Mouse (Mus musculus): ENCODE results near the gene Ndufaf4. TPM values are rescaled to one million over a fixed set of nuclear protein-coding genes. Genes with fewer than 3 reads are reported as not detected.
"Not testable (repeated sequence)": the region's sequence is repeated elsewhere in the genome, so short reads cannot be mapped to it uniquely, and the experiment has no call there.

Ndufaf4 gene
- total RNA-seq (2021) = 10 to 100 TPM; 69.2 to 70.1 TPM

DNA sequence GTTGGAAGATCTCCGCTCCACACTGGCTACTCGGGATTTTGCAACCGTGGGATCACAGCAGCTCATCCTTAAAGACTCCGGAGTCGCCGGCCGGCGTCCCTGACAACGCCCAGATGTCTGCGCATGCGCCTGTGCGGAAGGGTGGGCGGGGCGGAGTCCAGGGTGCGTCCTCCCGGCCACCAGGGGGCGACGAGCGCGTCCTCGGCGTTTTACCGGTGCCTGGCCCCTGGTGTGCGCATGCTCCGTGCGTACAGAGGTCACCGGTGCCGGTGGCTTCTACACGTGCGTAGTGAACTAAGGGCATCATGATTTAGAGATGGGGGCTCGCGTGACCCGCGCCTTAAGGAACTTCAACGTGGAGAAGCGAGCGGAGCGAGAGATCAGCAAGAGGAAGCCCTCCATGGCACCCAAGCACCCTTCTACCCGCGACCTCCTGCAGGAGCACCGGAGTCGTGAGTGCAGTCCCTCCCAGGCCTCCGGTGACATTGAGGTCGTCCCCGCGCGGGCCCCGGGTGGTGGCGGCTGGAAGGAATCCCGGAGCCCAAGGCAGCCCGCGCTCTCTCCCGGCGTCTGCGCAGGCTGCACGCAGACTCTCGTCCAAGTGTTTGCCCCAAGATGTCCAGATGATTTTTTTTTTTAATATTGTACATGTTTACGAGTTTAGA lies at the start of gene Ndufaf4:
Ndufaf4 (plus strand) TSS at position 233 of the 665 bp plus-strand sequence.
- DNase-seq = peak; percentile 99

DNA sequence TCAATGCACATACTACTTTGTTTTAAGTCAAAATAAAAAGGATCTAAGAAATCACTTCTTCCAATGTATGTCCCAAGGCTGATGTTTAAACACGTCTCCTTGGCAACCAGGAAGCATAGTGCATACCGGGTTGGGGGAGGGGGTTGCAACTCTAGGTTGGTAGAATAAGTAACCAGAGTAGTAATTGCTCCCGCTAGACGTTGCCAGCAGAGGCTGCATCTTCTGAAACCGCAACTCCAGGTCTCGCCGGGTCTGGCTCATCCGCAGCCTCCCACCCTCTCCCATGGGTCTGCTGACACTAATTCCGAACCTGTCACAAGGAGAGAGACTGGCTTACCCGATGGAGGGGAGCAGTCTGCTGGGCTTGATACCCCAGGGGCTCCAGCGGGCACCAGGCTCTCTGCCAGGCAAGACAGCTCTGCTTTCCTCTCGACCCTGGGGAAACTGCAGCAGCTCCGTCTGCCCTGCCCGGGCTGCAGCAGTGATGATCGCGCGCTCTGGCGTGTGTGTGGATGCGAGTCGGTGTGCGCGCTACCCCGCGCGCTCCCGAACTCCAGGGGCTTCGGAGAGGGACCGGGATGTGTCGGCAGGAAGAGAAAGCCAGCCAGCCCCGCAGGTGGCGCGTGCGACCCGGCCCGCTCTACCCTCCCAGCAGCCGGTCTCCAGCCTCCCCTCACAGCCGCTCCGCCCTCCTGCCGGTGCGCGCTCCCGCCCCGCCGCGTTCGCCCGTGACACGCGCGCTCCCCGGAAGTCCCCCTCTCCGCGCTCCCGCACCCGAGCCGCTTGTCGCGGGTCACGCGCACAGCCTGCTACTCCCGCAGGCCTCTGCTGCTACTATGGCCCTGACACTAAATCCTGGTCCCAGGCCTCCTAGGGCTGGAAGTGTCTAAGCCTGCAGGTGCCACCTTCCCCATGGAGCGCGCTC lies 47.2 kb upstream of the Ndufaf4 start, which contains the start of gene Klhl32:
Klhl32 (minus strand) TSS at position 724 of the 925 bp plus-strand sequence.
- DNase-seq = peak; percentile 73

DNA sequence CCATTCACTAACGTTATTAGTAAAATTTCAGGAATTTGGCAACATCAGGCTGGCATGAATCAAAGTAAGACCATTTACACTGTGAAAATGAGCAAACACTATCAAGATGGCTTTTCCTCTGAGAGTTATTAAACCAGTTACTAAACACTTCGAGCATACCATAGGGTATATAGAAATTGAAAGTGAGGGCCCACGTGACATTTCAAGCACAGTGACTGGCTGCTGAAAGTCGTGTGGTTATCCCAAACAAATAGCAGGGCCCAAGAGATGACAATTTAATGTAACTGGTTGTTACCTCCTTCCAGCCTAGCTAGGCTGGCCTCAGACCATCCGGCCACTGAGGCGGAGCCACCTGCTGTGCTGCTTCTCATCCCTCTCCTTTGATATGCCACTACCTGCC lies 32.2 kb upstream of the Ndufaf4 start:
- no peak for DNase-seq

DNA sequence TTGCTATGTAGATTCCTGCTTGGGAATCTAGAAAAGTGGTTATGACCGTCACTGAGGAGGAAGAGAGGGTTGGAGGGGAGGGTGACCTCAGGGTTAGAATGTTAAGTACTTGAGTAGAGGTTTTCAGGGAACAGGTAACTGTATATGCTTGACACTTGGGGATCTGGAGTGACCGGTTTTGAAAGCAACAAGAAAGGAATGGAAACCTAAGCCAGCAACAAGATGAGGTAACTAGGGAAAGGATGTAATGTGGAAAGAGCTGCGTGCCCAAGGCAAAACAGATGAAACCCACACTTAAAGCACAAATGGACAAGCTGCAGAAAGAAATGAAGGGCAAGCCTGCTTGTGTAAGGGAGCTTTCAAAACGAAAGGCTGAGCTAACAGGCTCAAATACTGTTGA lies 28.7 kb upstream of the Ndufaf4 start:
- DNase-seq = no peak

DNA sequence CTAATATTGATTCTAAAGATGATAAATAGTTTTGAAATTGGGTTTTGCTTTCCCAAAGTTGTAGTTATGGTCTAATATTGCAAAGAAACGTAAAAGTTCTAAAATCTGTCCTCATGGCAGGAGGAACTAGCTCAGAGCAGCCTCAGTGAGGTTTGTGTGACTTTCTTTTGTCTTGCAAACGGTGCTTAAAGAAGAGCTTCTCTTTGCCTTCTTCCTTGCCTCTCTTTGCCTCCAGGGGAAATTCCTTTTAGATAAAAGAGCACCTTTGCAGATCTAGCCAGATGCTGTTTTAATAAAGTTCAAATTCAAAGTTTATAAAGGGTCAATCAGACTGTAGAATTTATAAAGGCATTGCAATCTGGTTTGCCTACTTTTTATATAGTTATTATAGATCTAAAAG lies 8.5 kb upstream of the Ndufaf4 start:
- DNase-seq = not testable (repeated sequence)

DNA sequence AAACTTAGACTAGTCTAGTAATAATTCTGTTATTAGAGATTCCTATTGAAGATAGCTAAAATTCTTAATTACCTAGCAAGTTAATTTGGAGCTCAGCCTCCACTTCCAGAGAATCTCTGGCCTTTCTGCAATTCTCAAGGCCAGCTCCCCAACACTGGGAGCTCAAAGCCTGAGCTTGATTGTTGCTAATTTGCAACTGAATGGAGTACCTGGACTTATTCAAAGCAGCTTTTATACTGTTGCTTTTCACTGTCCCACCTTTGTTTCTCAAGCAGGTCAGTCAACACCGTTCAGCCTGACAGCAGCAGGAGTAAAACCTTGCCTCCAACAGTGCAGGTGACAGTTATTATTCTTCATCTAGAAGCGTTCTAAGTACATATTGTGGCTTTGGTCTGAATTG lies 5.6 kb upstream of the Ndufaf4 start:
- not testable (repeated sequence) for DNase-seq

DNA sequence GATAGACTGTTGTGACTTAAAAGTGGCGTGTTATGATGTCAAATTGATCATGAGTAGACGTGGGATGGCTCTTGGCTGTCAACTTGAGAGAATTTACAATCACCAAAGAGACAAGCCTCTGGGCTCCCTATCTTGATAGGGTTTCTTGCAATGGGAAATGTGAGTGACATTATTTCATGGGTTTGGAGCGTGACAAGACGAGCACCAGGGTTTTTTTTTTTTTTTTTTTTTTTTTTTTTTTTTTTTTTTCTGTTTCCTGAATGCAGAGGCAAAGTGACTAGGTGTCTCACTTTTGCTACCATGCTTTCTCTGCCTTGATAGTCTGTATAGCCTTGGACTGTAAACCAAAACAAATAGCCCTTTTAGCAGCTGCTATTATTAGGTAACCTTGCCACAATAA lies 3.3 kb upstream of the Ndufaf4 start:
- no peak for DNase-seq

DNA sequence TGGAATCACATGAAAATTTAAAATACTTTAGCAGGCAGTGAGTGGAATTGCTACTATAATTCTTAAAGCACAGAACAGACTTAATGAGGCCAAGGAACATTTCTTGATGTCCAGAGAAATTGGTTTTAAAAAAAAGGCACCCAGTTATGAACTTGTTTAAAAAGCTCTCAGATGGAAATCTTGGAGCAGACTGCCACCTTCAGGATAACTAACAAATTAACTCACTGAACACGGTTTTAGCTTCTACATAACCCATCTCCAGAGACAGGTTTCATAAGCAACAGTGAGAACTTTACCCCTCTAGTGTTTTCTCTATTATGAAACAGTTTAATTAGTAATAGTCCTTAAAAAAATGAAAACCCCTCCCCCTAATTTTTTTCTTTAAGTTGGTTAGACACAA lies 1.1 kb upstream of the Ndufaf4 start:
- peak; percentile 12 for DNase-seq

DNA sequence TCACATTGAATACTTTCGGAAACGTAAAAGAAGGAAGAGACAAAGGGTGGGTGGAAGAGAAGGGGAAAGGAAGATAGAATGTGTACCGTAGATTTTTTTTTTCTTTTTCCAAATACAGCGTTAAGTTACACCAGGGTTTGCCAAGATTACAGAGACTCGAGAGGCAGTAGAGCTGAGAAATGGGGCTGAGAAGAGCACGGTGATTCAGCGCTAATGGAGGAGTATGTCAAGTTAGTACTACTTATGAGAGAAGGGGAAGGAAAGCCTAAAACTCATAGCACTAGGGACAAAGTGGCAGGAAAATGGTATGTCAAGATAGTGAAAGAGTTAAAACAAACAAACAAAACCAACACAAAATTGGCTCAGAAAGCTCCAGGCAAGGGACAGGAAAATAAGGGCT lies 532 bp upstream of the Ndufaf4 start:
- no peak for DNase-seq

DNA sequence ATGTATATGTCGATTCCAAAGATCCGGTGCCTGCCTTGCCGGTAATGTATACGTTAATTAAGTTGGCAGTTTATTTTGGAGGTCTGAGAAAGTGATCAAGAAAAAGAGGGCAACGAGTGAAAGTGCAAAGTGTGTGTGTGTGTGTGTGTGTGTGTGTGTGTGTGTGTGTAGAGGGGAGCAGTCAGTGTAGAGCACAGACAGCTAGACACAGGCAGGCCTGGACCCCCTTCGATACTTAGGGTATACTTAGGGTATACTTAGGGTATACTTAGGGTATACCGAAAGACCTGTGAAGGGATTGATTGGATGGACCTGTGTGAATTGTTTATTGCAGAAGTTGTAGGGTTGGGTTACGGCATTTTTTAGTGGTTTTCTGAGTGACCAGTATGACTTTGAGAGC lies 753 bp downstream of the Ndufaf4 start:
- DNase-seq = no peak

DNA sequence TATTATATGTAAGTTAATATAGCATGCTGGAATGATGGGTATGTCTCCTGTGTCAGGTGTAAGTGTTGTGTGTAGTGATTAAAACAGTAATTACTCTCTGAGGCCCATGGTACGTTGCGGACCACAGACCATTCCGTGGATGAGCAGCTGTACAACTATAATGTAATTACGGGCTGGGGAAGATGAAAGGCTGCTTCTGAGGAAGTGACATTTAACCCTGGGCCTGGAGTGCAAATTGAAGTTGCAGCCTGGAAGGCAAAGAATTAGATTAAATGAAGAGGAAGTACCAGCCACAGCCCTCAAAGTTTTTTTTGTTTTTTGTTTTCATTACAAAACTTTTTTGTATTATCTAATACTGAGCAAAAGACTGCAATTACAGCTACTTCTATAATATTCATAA lies 1.3 kb downstream of the Ndufaf4 start:
- no peak for DNase-seq

DNA sequence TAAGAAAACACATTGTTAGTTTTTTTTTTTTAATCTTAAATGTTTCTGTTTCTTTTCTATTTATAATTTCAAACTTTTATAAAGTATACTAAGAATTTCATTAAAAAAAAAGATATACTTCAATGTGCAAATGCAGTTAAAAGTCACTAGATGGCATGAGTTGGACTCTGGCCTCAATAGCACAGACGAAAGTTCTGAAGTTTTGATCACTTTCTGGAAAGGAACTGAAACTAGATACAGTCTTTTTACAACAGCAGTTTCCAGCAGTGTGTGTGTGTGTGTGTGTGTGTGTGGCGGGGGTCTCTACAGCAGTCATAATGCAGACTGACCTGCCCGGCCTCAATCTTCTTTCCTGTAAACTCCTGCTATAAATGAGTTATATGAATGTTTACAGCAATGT lies 9.9 kb downstream of the Ndufaf4 start:
- DNase-seq = no peak

DNA sequence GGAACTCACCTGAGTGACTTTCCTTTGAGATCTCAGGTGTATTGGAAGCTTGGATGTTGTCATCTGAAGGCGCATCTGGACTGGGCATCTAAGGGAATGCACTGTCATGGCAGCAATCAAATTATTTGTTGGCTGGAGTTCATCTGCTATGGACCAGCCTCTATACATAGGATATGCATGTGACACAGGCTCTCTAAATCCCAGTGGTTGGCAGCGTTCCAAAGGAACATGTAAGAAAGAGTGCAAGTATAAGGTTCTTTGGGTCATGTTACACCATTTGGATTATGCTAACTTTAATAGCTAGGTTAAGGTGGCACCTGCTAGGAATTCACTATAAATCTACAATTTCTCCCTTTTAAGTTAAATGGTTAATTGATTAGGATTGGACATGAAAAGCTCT lies 17.7 kb downstream of the Ndufaf4 start:
- DNase-seq = no peak

DNA sequence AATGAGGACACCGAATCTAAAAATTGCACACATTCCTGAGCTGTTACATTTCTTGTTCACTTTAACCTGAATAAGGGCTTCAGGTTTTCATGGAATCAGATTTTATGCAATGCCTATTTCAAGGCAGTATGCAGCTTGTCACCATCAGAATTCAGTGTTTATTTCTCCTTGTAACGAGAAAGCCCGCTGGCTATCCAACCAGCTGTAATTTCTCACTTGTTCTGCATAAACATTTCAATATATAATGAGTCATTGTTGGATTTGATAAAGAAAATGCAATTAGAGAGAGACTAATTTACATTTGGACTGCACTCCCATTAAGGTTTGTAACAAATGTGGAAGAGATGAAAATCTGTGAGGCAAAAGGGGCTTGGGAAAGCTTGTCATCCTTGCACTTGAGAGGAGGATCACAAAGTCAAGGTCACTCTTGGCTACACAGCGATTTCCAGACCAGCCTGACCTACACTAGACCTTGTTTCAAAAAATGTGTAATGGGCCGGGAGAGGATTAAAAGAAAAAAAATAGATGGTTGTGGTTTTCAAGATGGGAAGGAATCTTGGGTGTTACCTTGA lies 22.2 kb downstream of the Ndufaf4 start:
- no peak for DNase-seq

DNA sequence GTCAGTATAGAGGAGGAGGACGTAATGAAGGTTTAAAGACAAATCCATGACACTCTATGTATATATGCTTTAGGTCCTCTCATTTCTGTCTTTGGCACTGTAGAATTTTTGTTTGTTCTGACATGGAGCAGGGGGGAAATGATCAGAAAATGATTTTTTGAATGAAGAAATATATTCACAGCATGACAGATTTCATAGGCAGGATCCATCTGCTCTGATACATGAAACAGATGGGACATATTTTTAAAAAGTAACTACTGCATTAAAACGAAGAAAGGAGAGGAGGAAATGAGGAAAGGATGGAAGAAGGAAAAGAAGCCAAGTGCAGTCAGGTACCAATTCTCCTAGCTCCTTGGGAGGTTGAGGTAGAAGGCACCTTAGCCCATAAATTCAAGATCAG lies 26.8 kb downstream of the Ndufaf4 start:
- no peak for DNase-seq

DNA sequence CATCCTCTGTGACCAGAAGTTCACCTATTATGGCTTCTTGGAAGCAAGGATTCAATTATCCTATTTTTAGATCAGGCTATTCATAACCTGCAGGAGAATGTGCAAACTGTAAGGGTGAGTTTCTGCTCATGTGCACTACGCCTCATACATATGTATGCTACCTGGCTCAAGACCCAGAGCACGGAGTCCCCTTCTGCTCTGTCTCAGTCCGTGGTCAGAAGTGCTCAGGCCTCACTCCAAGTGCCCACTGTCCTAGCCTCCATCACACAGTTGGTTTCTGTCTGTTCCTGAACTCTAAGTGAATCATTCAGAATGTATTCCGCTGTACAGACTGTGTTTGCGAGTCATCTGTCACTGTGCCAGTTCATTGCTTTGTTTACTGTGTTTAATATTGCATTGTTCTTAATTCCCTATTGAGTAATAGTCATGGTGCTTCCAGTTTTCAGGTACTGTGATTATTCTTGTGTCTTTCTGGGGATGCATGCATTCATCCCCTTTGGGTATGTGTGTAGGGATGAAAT lies 30.4 kb downstream of the Ndufaf4 start:
- no peak for DNase-seq

DNA sequence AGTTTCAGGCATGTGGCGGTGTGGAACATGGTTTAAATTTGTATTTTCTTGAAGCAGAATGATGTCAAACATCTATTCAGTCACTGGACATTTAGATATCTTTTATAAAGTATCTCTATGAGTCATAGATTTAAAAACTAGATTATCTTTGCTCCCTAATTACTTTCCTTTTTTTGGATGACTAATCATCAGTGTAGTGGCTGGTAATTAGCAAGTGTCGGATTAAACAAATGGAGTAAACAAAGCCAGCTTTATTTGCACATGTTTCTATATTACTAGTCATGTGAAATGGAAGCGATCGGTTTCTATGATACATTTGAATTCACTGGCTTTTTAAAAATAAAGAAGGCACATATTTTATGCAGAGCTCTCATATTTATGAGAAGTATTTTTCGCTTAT lies 31.0 kb downstream of the Ndufaf4 start:
- DNase-seq = no peak

DNA sequence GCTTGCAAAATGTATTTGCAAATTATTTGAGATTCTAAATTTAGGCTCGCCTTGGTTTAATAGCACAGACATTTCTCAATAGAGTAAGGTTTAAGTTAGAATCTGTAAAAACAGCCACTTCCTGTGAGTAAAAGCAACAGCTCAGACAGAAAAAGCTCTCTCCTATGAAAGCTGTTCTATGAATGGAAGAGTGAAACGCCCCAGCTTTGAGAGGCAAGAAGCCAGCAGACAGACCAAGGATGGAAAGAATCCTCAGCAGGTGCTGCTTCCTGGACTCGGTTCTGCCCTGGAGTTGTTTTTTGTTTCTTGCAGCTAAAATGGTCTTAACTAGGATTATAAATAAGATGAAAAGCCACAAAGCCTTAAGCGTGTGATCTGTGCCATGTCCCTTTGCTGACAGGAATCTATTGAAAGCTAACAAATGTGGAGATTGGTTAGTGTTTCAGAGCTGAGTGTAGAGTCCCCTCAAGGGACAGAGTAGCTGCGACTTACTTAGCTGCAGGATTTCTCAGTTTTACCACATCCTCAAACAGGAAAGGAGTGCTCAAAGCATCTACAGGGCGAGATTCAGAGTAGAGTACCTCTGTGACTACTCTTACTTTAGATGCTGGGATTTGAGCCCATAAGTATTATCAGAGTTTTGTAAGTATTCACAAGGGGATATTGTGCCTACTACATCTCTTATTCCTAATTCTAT lies 45.0 kb downstream of the Ndufaf4 start:
- DNase-seq = no peak

Measured in heart, postnatal 4 days (tissue).